Mouse (Mus musculus): Measurements from ENCODE around the gene Slc15a5. TPM values are rescaled to one million over a fixed set of nuclear protein-coding genes. Genes with fewer than 3 reads are reported as not detected.

Gene Slc15a5
- polyA plus RNA-seq, 1 experiment from 2014 or later: 0.33 TPM

- Histone ChIP-seq H3K9me3 (0 out of 2 replicates have a peak, but pooled peaks cover 6% of the 10 kb centered on the region), H3K4me3 (no peak overlapping the region), H3K4me2 (replicated peaks) (no peak overlapping the region), H3K4me1 (no peaks in the 10 kb centered on the region), H3K36me3 (no peaks in the 10 kb centered on the region), H3K27ac (no peak overlapping the region), H3K27me3 (replicated peaks) (no peaks in the 10 kb centered on the region), H3K9ac (no peak overlapping the region)
- no peak for ATAC-seq (ENCODE audit: low FRiP score, low read depth)
- 90% methylated on average over 2 of the region's 2 CpGs for WGBS
These were observed 34.4 kb downstream of the Slc15a5 start for GRCm38 (mm10) chr6:138045364-138045763.

GRCm38 (mm10) chr6:138042891-138043290 lies 36.8 kb downstream of the Slc15a5 start:
- H3K9ac ChIP-seq: no peak overlapping the region
- no peaks in the 10 kb centered on the region for H3K36me3 ChIP-seq
- H3K4me2 ChIP-seq (replicated peaks): no peak overlapping the region
- ATAC-seq (ENCODE audit: low FRiP score, low read depth): no peak
- H3K4me3 ChIP-seq: no peak overlapping the region
- H3K27ac ChIP-seq: no peak overlapping the region
- 88% methylated on average over 5 of the region's 5 CpGs for WGBS
- 0 out of 2 replicates have a peak, but pooled peaks cover 6% of the 10 kb centered on the region for H3K9me3 ChIP-seq
- no peaks in the 10 kb centered on the region for H3K27me3 ChIP-seq (replicated peaks)
- H3K4me1 ChIP-seq: no peaks in the 10 kb centered on the region

GRCm38 (mm10) chr6:138041865-138042264 lies 37.9 kb downstream of the Slc15a5 start:
- H3K4me2 ChIP-seq (replicated peaks): no peak overlapping the region
- no peaks in the 10 kb centered on the region for H3K4me1 ChIP-seq
- no peak for ATAC-seq (ENCODE audit: low FRiP score, low read depth)
- H3K4me3 ChIP-seq: no peak overlapping the region
- H3K27ac ChIP-seq: no peak overlapping the region
- no peaks in the 10 kb centered on the region for H3K36me3 ChIP-seq
- WGBS: 94% methylated on average over 4 of the region's 4 CpGs
- H3K9me3 ChIP-seq: 0 out of 2 replicates have a peak, but pooled peaks cover 6% of the 10 kb centered on the region
- no peak overlapping the region for H3K9ac ChIP-seq
- H3K27me3 ChIP-seq (replicated peaks): no peaks in the 10 kb centered on the region

- H3K4me2 ChIP-seq (replicated peaks): no peak overlapping the region
- no peaks in the 10 kb centered on the region for H3K27me3 ChIP-seq (replicated peaks)
- H3K9ac ChIP-seq: no peak overlapping the region
- H3K9me3 ChIP-seq: no peaks in the 10 kb centered on the region
- 88% methylated on average over 5 of the region's 5 CpGs for WGBS
- no peaks in the 10 kb centered on the region for H3K36me3 ChIP-seq
- ATAC-seq (ENCODE audit: low FRiP score, low read depth): no peak
- no peak overlapping the region for H3K4me3 ChIP-seq
- H3K4me1 ChIP-seq: no peaks in the 10 kb centered on the region
- H3K27ac ChIP-seq: no peak overlapping the region
These were observed 42.1 kb downstream of the Slc15a5 start for GRCm38 (mm10) chr6:138037587-138037986.

- Histone ChIP-seq H3K36me3 (no peaks in the 10 kb centered on the region), H3K4me2 (replicated peaks) (no peak overlapping the region), H3K4me1 (no peaks in the 10 kb centered on the region), H3K9me3 (no peaks in the 10 kb centered on the region), H3K27me3 (replicated peaks) (no peaks in the 10 kb centered on the region), H3K4me3 (no peak overlapping the region), H3K9ac (no peak overlapping the region), H3K27ac (no peak overlapping the region)
- no peak for ATAC-seq (ENCODE audit: low FRiP score, low read depth)
- WGBS: 95% methylated on average over 12 of the region's 12 CpGs
These were observed 42.8 kb downstream of the Slc15a5 start for GRCm38 (mm10) chr6:138036891-138037290.

- Histone ChIP-seq H3K9ac (no peak overlapping the region), H3K27me3 (replicated peaks) (no peaks in the 10 kb centered on the region), H3K4me3 (no peak overlapping the region), H3K9me3 (no peaks in the 10 kb centered on the region), H3K4me1 (no peaks in the 10 kb centered on the region), H3K27ac (no peak overlapping the region), H3K4me2 (replicated peaks) (no peak overlapping the region), H3K36me3 (no peaks in the 10 kb centered on the region)
- ATAC-seq (ENCODE audit: low FRiP score, low read depth): no peak
These were observed 62.8 kb downstream of the Slc15a5 start for GRCm38 (mm10) chr6:138016898-138017297.

- no peaks in the 10 kb centered on the region for H3K9me3 ChIP-seq
- no peaks in the 10 kb centered on the region for H3K27me3 ChIP-seq (replicated peaks)
- WGBS: 86% methylated on average over 16 of the region's 16 CpGs
- no peaks in the 10 kb centered on the region for H3K36me3 ChIP-seq
- no peak overlapping the region for H3K27ac ChIP-seq
- H3K9ac ChIP-seq: no peak overlapping the region
- no peak for ATAC-seq (ENCODE audit: low FRiP score, low read depth)
- H3K4me1 ChIP-seq: no peaks in the 10 kb centered on the region
- no peak overlapping the region for H3K4me3 ChIP-seq
- no peak overlapping the region for H3K4me2 ChIP-seq (replicated peaks)
These were observed 64.6 kb downstream of the Slc15a5 start for GRCm38 (mm10) chr6:138014976-138015674.

GRCm38 (mm10) chr6:138011955-138012354 lies 67.8 kb downstream of the Slc15a5 start:
- no peak overlapping the region for H3K27ac ChIP-seq
- ATAC-seq (ENCODE audit: low FRiP score, low read depth): peak; percentile 43; the same call in 1 of the 2 replicates
- no peaks in the 10 kb centered on the region for H3K4me1 ChIP-seq
- no peaks in the 10 kb centered on the region for H3K9me3 ChIP-seq
- H3K4me3 ChIP-seq: no peak overlapping the region
- WGBS: 40% methylated on average over 6 of the region's 6 CpGs
- H3K4me2 ChIP-seq (replicated peaks): no peak overlapping the region
- no peaks in the 10 kb centered on the region for H3K27me3 ChIP-seq (replicated peaks)
- H3K9ac ChIP-seq: no peak overlapping the region
- no peaks in the 10 kb centered on the region for H3K36me3 ChIP-seq

- H3K4me2 ChIP-seq (replicated peaks): no peak overlapping the region
- no peak overlapping the region for H3K27ac ChIP-seq
- WGBS: 86% methylated on average over 6 of the region's 6 CpGs
- H3K9me3 ChIP-seq: no peaks in the 10 kb centered on the region
- H3K4me1 ChIP-seq: no peaks in the 10 kb centered on the region
- no peak for ATAC-seq (ENCODE audit: low FRiP score, low read depth)
- H3K36me3 ChIP-seq: no peaks in the 10 kb centered on the region
- no peak overlapping the region for H3K9ac ChIP-seq
- no peaks in the 10 kb centered on the region for H3K27me3 ChIP-seq (replicated peaks)
- H3K4me3 ChIP-seq: no peak overlapping the region
These were observed 72.0 kb downstream of the Slc15a5 start for GRCm38 (mm10) chr6:138007705-138008104.

GRCm38 (mm10) chr6:138006525-138007251 lies 73.0 kb downstream of the Slc15a5 start:
- ATAC-seq (ENCODE audit: low FRiP score, low read depth): no peak
- no peak overlapping the region for H3K9ac ChIP-seq
- WGBS: 85% methylated on average over 27 of the region's 27 CpGs
- no peaks in the 10 kb centered on the region for H3K4me1 ChIP-seq
- no peak overlapping the region for H3K4me2 ChIP-seq (replicated peaks)
- H3K27ac ChIP-seq: no peak overlapping the region
- no peaks in the 10 kb centered on the region for H3K27me3 ChIP-seq (replicated peaks)
- H3K36me3 ChIP-seq: no peaks in the 10 kb centered on the region
- H3K9me3 ChIP-seq: no peaks in the 10 kb centered on the region
- H3K4me3 ChIP-seq: no peak overlapping the region

- Histone ChIP-seq H3K27me3 (replicated peaks) (no peaks in the 10 kb centered on the region), H3K9me3 (no peaks in the 10 kb centered on the region), H3K9ac (no peak overlapping the region), H3K4me2 (replicated peaks) (no peak overlapping the region), H3K36me3 (no peaks in the 10 kb centered on the region), H3K27ac (no peak overlapping the region), H3K4me1 (no peaks in the 10 kb centered on the region), H3K4me3 (no peak overlapping the region)
- ATAC-seq (ENCODE audit: low FRiP score, low read depth): no peak
These were observed 89.9 kb downstream of the Slc15a5 start for GRCm38 (mm10) chr6:137989853-137990252.

GRCm38 (mm10) chr6:137985169-137985568 lies 94.5 kb downstream of the Slc15a5 start:
- Histone ChIP-seq H3K4me2 (replicated peaks) (no peak overlapping the region), H3K27ac (no peak overlapping the region), H3K36me3 (no peaks in the 10 kb centered on the region), H3K4me1 (no peaks in the 10 kb centered on the region), H3K9ac (no peak overlapping the region), H3K27me3 (replicated peaks) (no peaks in the 10 kb centered on the region), H3K4me3 (no peak overlapping the region), H3K9me3 (no peaks in the 10 kb centered on the region)
- 86% methylated on average over 6 of the region's 6 CpGs for WGBS
- no peak for ATAC-seq (ENCODE audit: low FRiP score, low read depth)

Measured in neural tube, embryonic 12.5 days (tissue).